Mouse (Mus musculus): ENCODE results near the gene Heatr3. TPM values are rescaled to one million over a fixed set of nuclear protein-coding genes. Genes with fewer than 3 reads are reported as not detected.
A peak's percentile ranks its signal among the peaks of the same experiment; 100 is the strongest.

The Heatr3 gene
- total and polyA plus RNA-seq, 3 experiments, result 46.6 to 126 (median 92.6) TPM

DNA sequence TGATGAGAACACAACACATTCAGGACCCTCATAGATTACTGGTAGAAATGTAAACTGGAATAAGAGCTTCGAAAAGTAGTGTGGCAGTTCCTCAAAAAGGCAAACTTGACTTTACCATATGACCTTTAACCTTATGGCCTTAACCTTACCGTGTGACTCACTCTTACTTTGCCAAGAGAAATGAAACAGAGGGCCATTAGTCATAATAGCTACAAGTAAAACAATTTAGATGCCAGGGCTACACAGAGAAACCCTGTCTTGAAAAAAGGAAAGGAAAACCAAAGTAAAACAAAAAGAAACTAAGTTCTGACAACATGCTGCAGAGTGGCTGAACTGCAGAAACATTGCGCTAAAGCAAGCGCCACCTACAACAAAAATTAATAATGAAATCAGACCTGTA is 38.8 kb upstream of the Heatr3 start:
- in situ Hi-C loops (cut with MboI; ENCODE audit: low pct_ligation_motif_present, low pct_unique_long_range_greater_than_20kb, low sequenced_read_pairs) (no loop called here), dilution Hi-C loops (cut with MboI; ENCODE audit: extremely low pct_ligation_motif_present, extremely low pct_unique_long_range_greater_than_20kb, low sequenced_read_pairs) (no loop called here)
- DNase-seq (ENCODE audit: extremely low read depth), result no peak
- TF ChIP-seq SIN3A (IDR thresholded peaks at IDR 0.05; ENCODE audit: low read length) (no peak), ZC3H11A (IDR thresholded peaks at IDR 0.05; ENCODE audit: low read depth, low read length) (no peak), POLR2AphosphoS2 (IDR thresholded peaks at IDR 0.05; ENCODE audit: low read depth, low read length) (no peak), MYC (IDR thresholded peaks at IDR 0.05; ENCODE audit: low read depth, low read length) (no peak), CTCF (conservative IDR thresholded peaks at IDR 0.05 in 1 of 2, IDR thresholded peaks at IDR 0.05 in 1 of 2; ENCODE audit: low read depth in 2 of 2, low read length in 2 of 2) (no peak), MEF2A (IDR thresholded peaks at IDR 0.05; ENCODE audit: borderline replicate concordance, low read depth, low read length) (no peak), JUND (conservative IDR thresholded peaks at IDR 0.05; ENCODE audit: low read depth, low read length) (no peak), JUN (IDR thresholded peaks at IDR 0.05; ENCODE audit: insufficient read depth, low read depth, low read length) (no peak), RCOR1 (conservative IDR thresholded peaks at IDR 0.05; ENCODE audit: low read depth, low read length) (no peak), TBP (conservative IDR thresholded peaks at IDR 0.05; ENCODE audit: low read depth, low read length) (no peak), CHD1 (IDR thresholded peaks at IDR 0.05; ENCODE audit: low read depth, low read length) (no peak), ZMIZ1 (IDR thresholded peaks at IDR 0.05; ENCODE audit: low read depth, low read length) (no peak), E2F4 (IDR thresholded peaks at IDR 0.05; ENCODE audit: insufficient replicate concordance, low read depth, low read length) (no peak), USF1 (IDR thresholded peaks at IDR 0.05; ENCODE audit: low read depth, low read length) (no peak), BHLHE40 (IDR thresholded peaks at IDR 0.05; ENCODE audit: low read depth, low read length) (no peak), MAFK (IDR thresholded peaks at IDR 0.05; ENCODE audit: insufficient replicate concordance, low read length) (no peak)
- H3K27ac ChIP-seq (ENCODE audit: insufficient read depth, low read depth), result no peak overlapping the region
- peaks cover 2% of the 10 kb centered on the region for H3K27me3 ChIP-seq (replicated peaks)
- no peaks in the 10 kb centered on the region for H3K79me2 ChIP-seq (replicated peaks; ENCODE audit: control insufficient read depth, extremely low read depth, insufficient read depth, poor library complexity, severe bottlenecking)
- no peaks in the 10 kb centered on the region for H3K9me3 ChIP-seq (replicated peaks; ENCODE audit: low read length)
- no peak overlapping the region for H3K4me2 ChIP-seq (ENCODE audit: insufficient read depth, low read depth, poor library complexity, severe bottlenecking)
- H3K9ac ChIP-seq (ENCODE audit: insufficient read depth, low read depth), result no peak overlapping the region
- H3K4me1 ChIP-seq (ENCODE audit: control insufficient read depth in 1 of 2, insufficient read depth in 2 of 2), result no peaks in the 10 kb centered on the region
- no peak overlapping the region for H3K4me3 ChIP-seq (replicated peaks in 1 of 3; ENCODE audit: low read depth in 2 of 3, low read length in 2 of 3, poor library complexity in 1 of 3)
- no peaks in the 10 kb centered on the region for H3K36me3 ChIP-seq (replicated peaks in 1 of 2; ENCODE audit: control insufficient read depth in 1 of 2, insufficient read depth in 1 of 2, low read length in 1 of 2)

DNA sequence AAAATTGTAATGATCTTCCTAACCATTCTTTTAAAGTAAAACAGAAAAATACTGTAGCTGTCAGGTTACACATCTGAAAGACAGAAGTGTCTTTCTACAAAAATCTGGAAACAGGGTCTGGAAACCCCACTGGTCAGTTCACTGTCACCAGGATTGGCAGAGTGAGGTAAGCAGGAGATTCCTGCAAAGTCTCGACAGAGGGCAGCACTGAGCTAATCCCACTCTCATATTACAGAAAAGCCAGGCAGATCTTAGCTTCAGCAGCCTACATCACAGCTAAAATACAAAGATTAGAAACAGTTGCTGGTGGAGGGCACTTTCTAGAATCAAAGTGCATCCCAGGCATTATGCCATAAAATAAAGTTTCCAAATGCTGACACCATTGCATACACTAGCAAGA is 38.1 kb upstream of the Heatr3 start:
- H3K27me3 ChIP-seq (replicated peaks), result peaks cover 2% of the 10 kb centered on the region
- no peak overlapping the region for H3K27ac ChIP-seq (ENCODE audit: insufficient read depth, low read depth)
- no peak overlapping the region for H3K9ac ChIP-seq (ENCODE audit: insufficient read depth, low read depth)
- dilution Hi-C loops (cut with MboI; ENCODE audit: extremely low pct_ligation_motif_present, extremely low pct_unique_long_range_greater_than_20kb, low sequenced_read_pairs), result no loop called here
- no peaks in the 10 kb centered on the region for H3K36me3 ChIP-seq (replicated peaks in 1 of 2; ENCODE audit: control insufficient read depth in 1 of 2, insufficient read depth in 1 of 2, low read length in 1 of 2)
- no peaks in the 10 kb centered on the region for H3K4me1 ChIP-seq (ENCODE audit: control insufficient read depth in 1 of 2, insufficient read depth in 2 of 2)
- H3K9me3 ChIP-seq (replicated peaks; ENCODE audit: low read length), result no peaks in the 10 kb centered on the region
- H3K79me2 ChIP-seq (replicated peaks; ENCODE audit: control insufficient read depth, extremely low read depth, insufficient read depth, poor library complexity, severe bottlenecking), result no peaks in the 10 kb centered on the region
- no peak overlapping the region for H3K4me3 ChIP-seq (replicated peaks in 1 of 3; ENCODE audit: low read depth in 2 of 3, low read length in 2 of 3, poor library complexity in 1 of 3)
- TF ChIP-seq MEF2A (IDR thresholded peaks at IDR 0.05; ENCODE audit: borderline replicate concordance, low read depth, low read length) (no peak), ELF1 (IDR thresholded peaks at IDR 0.05; ENCODE audit: low read depth, low read length) (no peak), GABPA (IDR thresholded peaks at IDR 0.05; ENCODE audit: insufficient replicate concordance, low read depth, low read length) (no peak), KAT2A (IDR thresholded peaks at IDR 0.05; ENCODE audit: insufficient replicate concordance, low read length) (no peak), USF2 (conservative IDR thresholded peaks at IDR 0.05; ENCODE audit: low read depth, low read length) (no peak), USF1 (IDR thresholded peaks at IDR 0.05; ENCODE audit: low read depth, low read length) (no peak), CHD2 (IDR thresholded peaks at IDR 0.05; ENCODE audit: low read length) (no peak), ZNF384 (IDR thresholded peaks at IDR 0.05; ENCODE audit: low read depth, low read length) (no peak), MYC (IDR thresholded peaks at IDR 0.05; ENCODE audit: low read depth, low read length) (no peak), CTCF (conservative IDR thresholded peaks at IDR 0.05 in 1 of 2, IDR thresholded peaks at IDR 0.05 in 1 of 2; ENCODE audit: low read depth in 2 of 2, low read length in 2 of 2) (peak; percentile 78 to 84), UBTF (IDR thresholded peaks at IDR 0.05; ENCODE audit: low read depth, low read length) (no peak), JUN (IDR thresholded peaks at IDR 0.05; ENCODE audit: insufficient read depth, low read depth, low read length) (no peak), IRF4 (IDR thresholded peaks at IDR 0.05; ENCODE audit: low read depth, low read length) (peak; percentile 37; the same call in 1 of the 2 replicates), RAD21 (IDR thresholded peaks at IDR 0.05; ENCODE audit: low read depth, low read length) (peak; percentile 36), E2F4 (IDR thresholded peaks at IDR 0.05; ENCODE audit: insufficient replicate concordance, low read depth, low read length) (no peak), TBP (conservative IDR thresholded peaks at IDR 0.05; ENCODE audit: low read depth, low read length) (no peak), HCFC1 (IDR thresholded peaks at IDR 0.05; ENCODE audit: low read depth, low read length) (no peak), TCF12 (IDR thresholded peaks at IDR 0.05; ENCODE audit: low read depth, low read length) (no peak), MAX (IDR thresholded peaks at IDR 0.05; ENCODE audit: low read length) (no peak), EP300 (IDR thresholded peaks at IDR 0.05; ENCODE audit: low read length) (no peak), MAFK (IDR thresholded peaks at IDR 0.05; ENCODE audit: insufficient replicate concordance, low read length) (no peak), SIN3A (IDR thresholded peaks at IDR 0.05; ENCODE audit: low read length) (no peak), CHD1 (IDR thresholded peaks at IDR 0.05; ENCODE audit: low read depth, low read length) (no peak), BHLHE40 (IDR thresholded peaks at IDR 0.05; ENCODE audit: low read depth, low read length) (no peak), ETS1 (conservative IDR thresholded peaks at IDR 0.05; ENCODE audit: low read depth, low read length) (no peak), SMC3 (IDR thresholded peaks at IDR 0.05; ENCODE audit: low read depth, low read length) (peak; percentile 57), POLR2A (IDR thresholded peaks at IDR 0.05; ENCODE audit: low read depth, low read length) (no peak)
- DNase-seq (ENCODE audit: extremely low read depth), result peak; percentile 63
- H3K4me2 ChIP-seq (ENCODE audit: insufficient read depth, low read depth, poor library complexity, severe bottlenecking), result no peak overlapping the region
- in situ Hi-C loops (cut with MboI; ENCODE audit: low pct_ligation_motif_present, low pct_unique_long_range_greater_than_20kb, low sequenced_read_pairs), result no loop called here
